Mouse (Mus musculus): ENCODE measurements around the gene Enpp4. TPM values are rescaled to one million over a fixed set of nuclear protein-coding genes. Genes with fewer than 3 reads are reported as not detected.

The Enpp4 gene
- total RNA-seq, 1 experiment, result 6.7 TPM

GRCm38 (mm10) chr17:44121366-44122100, 15.9 kb upstream of the Enpp4 start:
- Histone ChIP-seq H3K4me1 (ENCODE audit: control insufficient read depth in 2 of 2, insufficient read depth in 2 of 2, low read length in 2 of 2, poor library complexity in 1 of 2) (no peaks in the 10 kb centered on the region), H3K36me3 (ENCODE audit: control insufficient read depth, insufficient read depth, low read length, poor library complexity, severe bottlenecking) (no peaks in the 10 kb centered on the region), H3K9me3 (ENCODE audit: control insufficient read depth, insufficient read depth, low read depth, low read length) (no peaks in the 10 kb centered on the region), H3K27ac (ENCODE audit: insufficient read depth, low read depth, low read length, poor library complexity, severe bottlenecking) (no peak overlapping the region), H3K9ac (ENCODE audit: insufficient read depth, low read depth, low read length, poor library complexity, severe bottlenecking) (no peak overlapping the region), H3K4me3 (ENCODE audit: insufficient read depth in 1 of 2, low read depth in 1 of 2, low read length in 2 of 2, poor library complexity in 1 of 2, severe bottlenecking in 1 of 2) (no peak overlapping the region)
- in situ Hi-C loops (cut with MboI; ENCODE audit: low sequenced_read_pairs in 2 of 2, unreplicated experiment in 2 of 2), result no loop called here
- no peak for DNase-seq (ENCODE audit: low read depth, low spot score)
- TF ChIP-seq CHD2 (IDR thresholded peaks at IDR 0.05; ENCODE audit: low read depth, low read length), result no peak
- TF ChIP-seq MAFK (IDR thresholded peaks at IDR 0.05; ENCODE audit: insufficient read depth, low read depth, low read length), result no peak
- TF ChIP-seq ZC3H11A (IDR thresholded peaks at IDR 0.05; ENCODE audit: borderline replicate concordance, low read depth, low read length), result no peak
- TF ChIP-seq HCFC1 (IDR thresholded peaks at IDR 0.05; ENCODE audit: borderline replicate concordance, insufficient read depth, low read length), result no peak
- TF ChIP-seq ZNF384 (IDR thresholded peaks at IDR 0.05; ENCODE audit: low read depth, low read length), result no peak

GRCm38 (mm10) chr17:44118231-44118630, 12.6 kb upstream of the Enpp4 start:
- Histone ChIP-seq H3K27ac (ENCODE audit: insufficient read depth, low read depth, low read length, poor library complexity, severe bottlenecking) (no peak overlapping the region), H3K4me3 (ENCODE audit: insufficient read depth in 1 of 2, low read depth in 1 of 2, low read length in 2 of 2, poor library complexity in 1 of 2, severe bottlenecking in 1 of 2) (no peak overlapping the region), H3K4me1 (ENCODE audit: control insufficient read depth in 2 of 2, insufficient read depth in 2 of 2, low read length in 2 of 2, poor library complexity in 1 of 2) (no peaks in the 10 kb centered on the region), H3K9me3 (ENCODE audit: control insufficient read depth, insufficient read depth, low read depth, low read length) (no peaks in the 10 kb centered on the region), H3K36me3 (ENCODE audit: control insufficient read depth, insufficient read depth, low read length, poor library complexity, severe bottlenecking) (no peaks in the 10 kb centered on the region), H3K9ac (ENCODE audit: insufficient read depth, low read depth, low read length, poor library complexity, severe bottlenecking) (no peak overlapping the region)
- no peak for DNase-seq (ENCODE audit: low read depth, low spot score)
- no peak for TF ChIP-seq CHD2 (IDR thresholded peaks at IDR 0.05; ENCODE audit: low read depth, low read length)
- TF ChIP-seq HCFC1 (IDR thresholded peaks at IDR 0.05; ENCODE audit: borderline replicate concordance, insufficient read depth, low read length), result no peak
- no peak for TF ChIP-seq ZC3H11A (IDR thresholded peaks at IDR 0.05; ENCODE audit: borderline replicate concordance, low read depth, low read length)
- TF ChIP-seq ZNF384 (IDR thresholded peaks at IDR 0.05; ENCODE audit: low read depth, low read length), result no peak
- TF ChIP-seq MAFK (IDR thresholded peaks at IDR 0.05; ENCODE audit: insufficient read depth, low read depth, low read length), result no peak
- in situ Hi-C loops (cut with MboI; ENCODE audit: low sequenced_read_pairs in 2 of 2, unreplicated experiment in 2 of 2), result no loop called here

DNA sequence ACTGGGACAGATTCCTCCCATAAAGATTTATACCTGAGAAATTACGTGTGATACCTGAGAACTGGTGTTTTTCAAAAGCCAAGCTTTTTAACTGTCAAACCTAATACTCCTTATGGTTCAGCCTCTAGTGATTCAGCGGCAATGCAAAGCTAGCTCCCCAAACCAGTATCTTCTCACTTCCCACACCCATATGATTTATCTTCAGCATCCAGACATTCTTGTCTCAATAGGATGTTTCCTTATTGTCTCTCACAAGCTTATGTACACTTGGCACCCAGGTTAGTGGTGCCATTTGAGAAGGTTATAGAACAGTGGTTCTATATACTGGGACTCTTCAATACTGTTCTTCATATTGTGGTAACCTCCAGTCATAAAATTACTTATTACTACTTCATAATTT, 12.1 kb upstream of the Enpp4 start:
- Histone ChIP-seq H3K4me1 (ENCODE audit: control insufficient read depth in 2 of 2, insufficient read depth in 2 of 2, low read length in 2 of 2, poor library complexity in 1 of 2) (no peaks in the 10 kb centered on the region), H3K4me3 (ENCODE audit: insufficient read depth in 1 of 2, low read depth in 1 of 2, low read length in 2 of 2, poor library complexity in 1 of 2, severe bottlenecking in 1 of 2) (no peak overlapping the region), H3K9me3 (ENCODE audit: control insufficient read depth, insufficient read depth, low read depth, low read length) (no peaks in the 10 kb centered on the region), H3K27ac (ENCODE audit: insufficient read depth, low read depth, low read length, poor library complexity, severe bottlenecking) (no peak overlapping the region), H3K9ac (ENCODE audit: insufficient read depth, low read depth, low read length, poor library complexity, severe bottlenecking) (no peak overlapping the region), H3K36me3 (ENCODE audit: control insufficient read depth, insufficient read depth, low read length, poor library complexity, severe bottlenecking) (no peaks in the 10 kb centered on the region)
- DNase-seq (ENCODE audit: low read depth, low spot score), result no peak
- in situ Hi-C loops (cut with MboI; ENCODE audit: low sequenced_read_pairs in 2 of 2, unreplicated experiment in 2 of 2), result no loop called here
- no peak for TF ChIP-seq HCFC1 (IDR thresholded peaks at IDR 0.05; ENCODE audit: borderline replicate concordance, insufficient read depth, low read length)
- no peak for TF ChIP-seq CHD2 (IDR thresholded peaks at IDR 0.05; ENCODE audit: low read depth, low read length)
- no peak for TF ChIP-seq MAFK (IDR thresholded peaks at IDR 0.05; ENCODE audit: insufficient read depth, low read depth, low read length)
- no peak for TF ChIP-seq ZNF384 (IDR thresholded peaks at IDR 0.05; ENCODE audit: low read depth, low read length)

- Histone ChIP-seq H3K9ac (ENCODE audit: insufficient read depth, low read depth, low read length, poor library complexity, severe bottlenecking) (no peak overlapping the region), H3K9me3 (ENCODE audit: control insufficient read depth, insufficient read depth, low read depth, low read length) (no peaks in the 10 kb centered on the region), H3K4me3 (ENCODE audit: insufficient read depth in 1 of 2, low read depth in 1 of 2, low read length in 2 of 2, poor library complexity in 1 of 2, severe bottlenecking in 1 of 2) (no peak overlapping the region), H3K27ac (ENCODE audit: insufficient read depth, low read depth, low read length, poor library complexity, severe bottlenecking) (no peak overlapping the region), H3K36me3 (ENCODE audit: control insufficient read depth, insufficient read depth, low read length, poor library complexity, severe bottlenecking) (no peaks in the 10 kb centered on the region), H3K4me1 (ENCODE audit: control insufficient read depth in 2 of 2, insufficient read depth in 2 of 2, low read length in 2 of 2, poor library complexity in 1 of 2) (no peaks in the 10 kb centered on the region)
- DNase-seq (ENCODE audit: low read depth, low spot score), result no peak
- no peak for TF ChIP-seq HCFC1 (IDR thresholded peaks at IDR 0.05; ENCODE audit: borderline replicate concordance, insufficient read depth, low read length)
- TF ChIP-seq MAFK (IDR thresholded peaks at IDR 0.05; ENCODE audit: insufficient read depth, low read depth, low read length), result no peak
- no peak for TF ChIP-seq ZNF384 (IDR thresholded peaks at IDR 0.05; ENCODE audit: low read depth, low read length)
- TF ChIP-seq ZC3H11A (IDR thresholded peaks at IDR 0.05; ENCODE audit: borderline replicate concordance, low read depth, low read length), result no peak
- TF ChIP-seq CHD2 (IDR thresholded peaks at IDR 0.05; ENCODE audit: low read depth, low read length), result no peak
- in situ Hi-C loops (cut with MboI; ENCODE audit: low sequenced_read_pairs in 2 of 2, unreplicated experiment in 2 of 2), result no loop called here
These were observed 11.0 kb upstream of the Enpp4 start for GRCm38 (mm10) chr17:44116584-44116983.
